Mouse (Mus musculus) skeletal muscle tissue, adult 2 months (tissue): ENCODE data around the gene Etl4.
A peak's percentile ranks its signal among the peaks of the same experiment; 100 is the strongest.

Experiments used
- DNase-seq: peaks from one replicate; pipeline ENCODE4 v3.0.0-alpha.2; 2012; ENCODE audit warnings: low read depth, low spot score

Etl4 gene

GRCm38 (mm10) chr2:20443671-20444440, 534.3 kb downstream of the Etl4 start:
- no peak for DNase-seq

DNA sequence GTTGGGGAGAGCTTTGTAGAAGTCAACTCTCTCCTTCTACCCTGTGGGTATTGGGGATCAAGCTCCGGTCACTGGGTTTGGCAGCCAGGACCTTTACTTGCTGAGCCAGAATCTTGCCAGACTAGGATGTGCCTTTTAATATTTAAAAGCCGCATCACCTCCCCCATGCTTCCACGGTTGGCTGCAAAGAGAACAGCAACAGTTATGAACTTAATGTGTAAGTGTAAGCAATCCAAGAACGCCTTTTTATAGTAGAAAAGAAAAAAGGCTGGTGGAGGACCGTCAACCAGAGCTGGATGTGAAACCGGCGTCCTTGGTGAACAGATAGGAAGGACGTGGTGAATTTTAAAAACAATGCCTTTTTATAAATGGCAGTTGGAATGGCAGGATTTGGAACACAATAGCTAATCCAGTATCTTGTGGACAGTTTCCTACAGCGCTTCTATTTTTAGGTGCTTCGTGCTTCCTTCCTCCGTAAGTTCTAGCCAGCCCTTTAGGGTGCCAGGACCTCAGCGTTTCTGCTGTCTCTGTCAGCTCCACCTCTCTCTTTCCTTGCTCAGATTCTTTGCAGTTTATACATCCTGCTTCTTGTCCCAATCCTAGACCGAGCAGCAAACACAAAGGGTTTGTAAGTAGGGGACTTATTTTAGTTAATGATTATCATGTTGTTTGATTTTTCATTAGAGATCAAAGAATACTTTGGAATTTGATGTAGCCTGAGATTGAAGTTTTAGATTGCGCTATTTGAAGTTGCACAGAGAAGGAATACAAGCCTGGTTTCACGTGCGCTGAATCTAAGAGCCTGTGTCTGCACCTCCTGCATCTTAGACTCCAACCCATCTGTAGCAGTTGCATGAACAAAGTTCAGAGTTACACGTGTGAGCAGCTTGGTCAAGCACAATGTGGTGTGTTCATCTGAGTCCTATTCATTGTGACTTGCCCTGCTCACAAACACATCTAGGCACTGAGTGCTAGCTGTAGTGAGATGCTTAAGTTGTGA, 535.9 kb downstream of the Etl4 start:
- no peak for DNase-seq

GRCm38 (mm10) chr2:20446180-20446579, 536.6 kb downstream of the Etl4 start:
- DNase-seq: no peak

GRCm38 (mm10) chr2:20450945-20451344, 541.4 kb downstream of the Etl4 start:
- DNase-seq: no peak

DNA sequence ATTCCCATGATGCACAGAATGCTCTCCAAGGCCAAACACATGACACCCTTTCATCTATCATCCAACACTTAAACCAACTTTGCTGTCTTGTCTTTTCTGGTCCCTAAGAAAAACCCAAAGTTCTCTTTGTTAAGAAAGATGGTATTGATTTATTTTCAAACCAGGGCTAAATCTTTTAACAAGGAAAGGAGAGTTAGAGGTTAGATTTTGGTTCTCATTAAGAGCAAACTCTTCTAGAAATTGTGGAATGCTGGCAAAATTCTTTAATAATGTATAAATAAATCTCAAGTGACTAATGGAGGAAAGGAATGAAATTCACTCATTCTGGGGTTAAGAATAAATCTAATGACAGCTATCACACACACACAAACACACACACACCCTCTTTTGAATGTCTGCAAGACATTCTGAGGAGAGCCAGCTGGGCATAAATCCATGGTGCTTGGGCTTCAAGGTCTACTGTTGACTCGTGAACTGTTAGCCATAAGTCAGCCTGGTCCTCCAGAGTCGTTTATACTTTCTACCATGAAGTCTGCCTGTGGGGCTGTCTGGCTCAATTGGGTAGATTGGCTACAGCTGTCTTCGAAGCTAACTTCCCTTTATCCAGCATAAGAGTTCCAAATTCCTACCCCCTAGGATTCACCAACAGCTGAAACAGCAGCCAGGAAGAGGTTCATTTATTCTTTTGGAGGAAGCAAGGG, 544.1 kb downstream of the Etl4 start:
- DNase-seq: no peak

GRCm38 (mm10) chr2:20479199-20479598, 569.6 kb downstream of the Etl4 start:
- no peak for DNase-seq

DNA sequence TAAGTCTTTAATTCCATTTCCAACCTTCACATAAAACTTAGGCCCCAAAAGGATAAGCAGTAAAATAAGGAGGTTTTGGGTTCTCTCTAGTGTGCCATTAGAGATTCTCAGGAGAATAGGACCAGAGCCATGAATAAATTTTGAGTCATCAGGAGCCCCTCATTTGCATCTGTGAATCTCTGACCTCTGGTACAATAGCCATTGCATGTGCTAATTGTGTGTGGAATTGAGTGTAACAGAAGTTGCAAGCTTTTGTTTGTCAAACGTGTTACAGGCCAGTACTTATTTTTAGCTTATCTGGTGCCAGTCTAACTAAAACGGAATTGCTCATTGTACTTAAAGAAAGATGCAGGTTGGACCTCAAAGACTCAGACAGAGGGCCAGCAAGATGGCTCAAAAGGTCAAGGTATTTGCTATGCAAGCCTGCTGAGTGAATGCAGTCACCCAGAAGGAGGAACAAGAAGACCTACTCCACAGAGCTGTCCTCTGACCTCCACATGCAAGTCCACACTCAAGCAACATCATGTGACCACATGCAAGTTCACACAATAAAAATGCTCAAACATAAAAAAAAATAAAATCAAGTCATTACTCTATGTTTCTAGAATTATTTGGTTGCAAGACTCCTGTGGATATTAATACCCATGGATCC, 576.7 kb downstream of the Etl4 start:
- DNase-seq: no peak

- DNase-seq: no peak
Observed at GRCm38 (mm10) chr2:20489090-20489489, 579.5 kb downstream of the Etl4 start.

DNA sequence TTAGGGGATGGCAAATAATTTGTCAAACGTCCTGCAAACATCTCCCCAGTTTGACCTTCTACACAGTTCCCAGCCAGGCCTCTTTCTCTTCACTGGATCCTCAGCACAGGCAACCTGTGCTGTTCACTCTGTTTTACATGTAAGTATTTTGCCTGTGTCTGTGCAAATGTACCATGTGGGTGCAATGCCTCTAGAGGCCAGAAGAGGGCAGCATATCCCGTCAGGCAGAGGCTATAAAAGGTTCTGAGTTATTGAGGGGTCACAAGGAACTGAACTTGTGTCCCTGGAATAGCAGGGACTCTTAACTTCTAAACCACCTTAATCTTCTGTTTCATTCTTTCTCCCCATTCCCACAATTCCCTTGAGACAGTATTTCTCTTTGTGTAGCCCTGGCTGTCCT, 582.5 kb downstream of the Etl4 start:
- no peak for DNase-seq

- DNase-seq: no peak
Observed at GRCm38 (mm10) chr2:20493806-20494205, 584.2 kb downstream of the Etl4 start.

DNA sequence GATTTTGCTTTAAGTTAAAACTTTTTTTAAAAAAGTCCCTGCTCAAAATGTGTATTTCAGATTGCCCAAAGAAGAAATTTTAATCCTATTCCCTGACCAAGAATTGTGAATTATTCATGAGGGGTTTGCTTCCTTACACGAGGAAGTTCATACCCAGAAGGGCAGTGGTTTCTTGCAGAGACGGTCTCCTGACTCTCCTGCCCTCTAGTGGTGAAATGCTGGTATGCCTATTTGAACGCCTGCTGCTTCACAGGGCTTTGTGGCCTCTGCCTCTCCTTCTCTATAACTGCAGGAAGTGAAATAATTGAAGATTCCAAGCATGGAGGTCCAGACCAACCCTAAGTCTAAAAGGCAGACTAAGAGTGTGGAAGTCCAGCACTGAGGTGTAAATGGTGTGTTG, 585.1 kb downstream of the Etl4 start:
- DNase-seq: no peak

GRCm38 (mm10) chr2:20496219-20496800, 586.7 kb downstream of the Etl4 start:
- no peak for DNase-seq

- no peak for DNase-seq
Observed at GRCm38 (mm10) chr2:20507832-20508723, 598.5 kb downstream of the Etl4 start.

DNA sequence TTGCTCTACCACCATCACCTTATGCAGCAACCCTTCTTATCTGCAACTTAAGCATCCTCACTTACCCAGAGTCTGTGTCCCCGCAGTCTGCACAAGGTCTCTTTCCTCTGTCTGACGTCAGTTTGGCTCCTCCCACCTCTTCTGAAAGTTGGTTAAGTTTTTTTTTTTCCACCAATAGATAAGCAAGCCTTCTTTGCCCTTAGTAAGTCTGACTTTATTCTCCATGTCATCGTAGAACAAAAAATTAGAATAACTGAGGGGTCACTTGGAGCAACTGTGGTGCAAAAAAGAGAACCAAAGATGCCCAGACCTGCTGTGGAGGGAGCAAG, 599.1 kb downstream of the Etl4 start:
- DNase-seq: no peak

- no peak for DNase-seq
Observed at GRCm38 (mm10) chr2:20510061-20510460, 600.5 kb downstream of the Etl4 start.

GRCm38 (mm10) chr2:20516270-20516865, 606.8 kb downstream of the Etl4 start:
- no peak for DNase-seq

DNA sequence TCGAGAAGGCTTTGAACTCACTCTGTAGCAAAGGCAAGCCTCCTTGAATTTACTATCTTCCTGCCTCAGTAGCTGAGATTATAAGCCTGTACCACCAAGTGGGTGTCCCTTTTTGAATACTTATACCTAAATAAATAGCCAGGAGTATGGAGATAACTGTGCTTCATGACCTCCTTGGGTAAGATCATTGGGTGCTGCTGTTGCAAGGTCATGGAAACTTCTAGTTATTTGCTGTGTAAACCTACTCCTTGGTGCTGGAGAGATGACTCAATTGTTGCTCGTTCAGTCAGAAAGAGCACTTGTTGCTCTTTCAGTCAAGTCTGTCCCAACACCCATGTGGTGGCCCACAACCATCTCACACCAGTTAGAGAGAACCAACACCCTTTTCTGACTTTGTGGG, 608.3 kb downstream of the Etl4 start:
- DNase-seq: no peak

- DNase-seq: no peak
Observed at GRCm38 (mm10) chr2:20518506-20518905, 608.9 kb downstream of the Etl4 start.

- DNase-seq: peak; percentile 83
Observed at GRCm38 (mm10) chr2:20519447-20520098, 610.0 kb downstream of the Etl4 start.
